Mouse (Mus musculus): ENCODE results near the gene Tepp.

- TF ChIP-seq EP300 (IDR thresholded peaks at IDR 0.05; ENCODE audit: insufficient read depth, low read depth, low read length) (no peak), CTCF (IDR thresholded peaks at IDR 0.05; ENCODE audit: low read depth, low read length) (no peak)
Measured at GRCm38 (mm10) chr8:95310342-95310970, at the start of gene Tepp.

All from ES-Bruce4 (cell line).